Mouse (Mus musculus) ZHBTc4 (cell line): ENCODE data around the gene Klhl18.
"Not testable (repeated sequence)": the region's sequence is repeated elsewhere in the genome, so short reads cannot be mapped to it uniquely, and the experiment has no call there.

Experiments
- DNase-seq: peaks from one replicate; pipeline ENCODE4 v3.0.0-alpha.2; 2011; ENCODE audit warnings: low read depth, low spot score

The Klhl18 gene

GRCm38 (mm10) chr9:110419511-110420112 is 56.9 kb downstream of the Klhl18 start, which contains the start of gene Ngp:
Gene Ngp (plus strand): TSS chr9:110419747.
- DNase-seq: no peak

- peak; percentile 42 for DNase-seq
These were observed 62.7 kb downstream of the Klhl18 start for GRCm38 (mm10) chr9:110413785-110414184.

- DNase-seq: peak; percentile 22
These were observed 63.6 kb downstream of the Klhl18 start for GRCm38 (mm10) chr9:110412926-110413325.

- DNase-seq: peak; percentile 90
These were observed 65.3 kb downstream of the Klhl18 start for GRCm38 (mm10) chr9:110410908-110411887.

- DNase-seq: peak; percentile 99
These were observed 68.3 kb downstream of the Klhl18 start, which contains the start of gene Ptpn23 for GRCm38 (mm10) chr9:110408099-110408773. Gene Ptpn23 (minus strand): TSS chr9:110408213.

- peak; percentile 24 for DNase-seq
These were observed 69.0 kb downstream of the Klhl18 start for GRCm38 (mm10) chr9:110407311-110408098.

- DNase-seq: peak; percentile 60
These were observed 73.3 kb downstream of the Klhl18 start for GRCm38 (mm10) chr9:110403240-110403639.

GRCm38 (mm10) chr9:110402731-110403130 is 73.8 kb downstream of the Klhl18 start:
- no peak for DNase-seq

- peak; percentile 76 for DNase-seq
These were observed 75.8 kb downstream of the Klhl18 start for GRCm38 (mm10) chr9:110400650-110401049.

GRCm38 (mm10) chr9:110393295-110393694 is 83.2 kb downstream of the Klhl18 start:
- no peak for DNase-seq

GRCm38 (mm10) chr9:110390843-110391242 is 85.7 kb downstream of the Klhl18 start:
- DNase-seq: no peak

GRCm38 (mm10) chr9:110388011-110388410 is 88.5 kb downstream of the Klhl18 start:
- DNase-seq: no peak

- no peak for DNase-seq
These were observed 92.0 kb downstream of the Klhl18 start for GRCm38 (mm10) chr9:110384369-110384929.

- DNase-seq: no peak
These were observed 95.2 kb downstream of the Klhl18 start for GRCm38 (mm10) chr9:110381292-110381691.

- DNase-seq: peak; percentile 88
These were observed 95.8 kb downstream of the Klhl18 start for GRCm38 (mm10) chr9:110380662-110381061.

GRCm38 (mm10) chr9:110379361-110379760 is 97.1 kb downstream of the Klhl18 start:
- DNase-seq: no peak

- DNase-seq: not testable (repeated sequence)
These were observed 98.8 kb downstream of the Klhl18 start for GRCm38 (mm10) chr9:110377655-110378054.
